Mouse (Mus musculus): ENCODE measurements around the gene Nfia. TPM values are rescaled to one million over a fixed set of nuclear protein-coding genes. Genes with fewer than 3 reads are reported as not detected.

The Nfia gene
- polyA plus RNA-seq, 1 experiment from 2014 or later: 52.9 TPM

DNA sequence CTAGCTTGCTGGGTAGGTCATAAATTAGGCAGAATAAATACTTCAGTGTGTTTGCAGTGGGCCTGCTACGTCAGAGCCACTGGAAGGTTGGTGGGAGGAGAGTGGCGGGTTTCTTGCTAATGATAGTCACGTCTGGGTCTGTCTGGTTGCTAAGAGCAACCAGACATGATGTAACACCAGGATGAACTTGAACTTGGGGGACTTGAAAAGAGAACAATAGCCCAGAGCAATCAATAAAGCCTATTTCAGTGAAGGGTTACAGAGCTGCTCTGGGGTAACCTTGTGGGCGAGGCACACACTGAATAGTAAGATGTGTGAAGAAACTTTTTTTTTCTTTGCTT, 336.1 kb downstream of the Nfia start:
- no peaks in the 10 kb centered on the region for H3K27me3 ChIP-seq (ENCODE audit: control insufficient read depth, insufficient read depth, low read depth, low read length)
- H3K4me3 ChIP-seq (ENCODE audit: low read length): no peak overlapping the region
- no peak overlapping the region for H3K9ac ChIP-seq (ENCODE audit: low read length)
- H3K4me1 ChIP-seq (replicated peaks; ENCODE audit: control insufficient read depth, insufficient read depth, low read length): peaks cover 38% of the 10 kb centered on the region
- peak; percentile 61 for ATAC-seq (ENCODE audit: low read depth)
- no peaks in the 10 kb centered on the region for H3K9me3 ChIP-seq (ENCODE audit: control insufficient read depth, low read length)
- peak overlapping the region; percentile 77 for H3K27ac ChIP-seq (ENCODE audit: low read length)
- H3K4me2 ChIP-seq (ENCODE audit: low read depth, low read length): peak overlapping the region; percentile 28
- WGBS: 16% methylated on average over 4 of the region's 4 CpGs
- 0 out of 2 replicates have a peak, but pooled peaks cover 2% of the 10 kb centered on the region for H3K36me3 ChIP-seq (ENCODE audit: control insufficient read depth, insufficient read depth, low read length)

DNA sequence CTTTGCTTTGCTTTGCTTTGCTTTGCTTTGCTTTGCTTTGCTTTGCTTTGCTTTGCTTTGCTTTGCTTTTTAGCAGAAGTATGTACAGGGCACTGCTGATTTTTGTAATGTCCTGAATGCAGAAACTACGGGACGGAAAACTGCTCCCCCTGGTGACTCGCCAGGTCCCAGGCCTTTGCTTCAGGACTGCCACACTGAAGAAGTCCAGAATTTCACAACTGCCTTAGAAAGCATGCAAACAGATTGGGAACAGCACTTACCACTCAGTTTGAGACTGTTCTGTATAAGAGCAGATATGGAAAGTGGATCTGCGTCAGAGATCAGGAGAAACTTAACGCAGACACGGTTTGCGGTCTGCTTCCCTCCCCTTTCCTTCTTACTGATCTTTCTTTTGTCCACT, 336.5 kb downstream of the Nfia start:
- Histone ChIP-seq H3K4me1 (replicated peaks; ENCODE audit: control insufficient read depth, insufficient read depth, low read length) (peaks cover 35% of the 10 kb centered on the region), H3K9ac (ENCODE audit: low read length) (no peak overlapping the region), H3K4me2 (ENCODE audit: low read depth, low read length) (no peak overlapping the region), H3K4me3 (ENCODE audit: low read length) (no peak overlapping the region), H3K27ac (ENCODE audit: low read length) (peak overlapping the region; percentile 77), H3K36me3 (ENCODE audit: control insufficient read depth, insufficient read depth, low read length) (0 out of 2 replicates have a peak, but pooled peaks cover 2% of the 10 kb centered on the region), H3K9me3 (ENCODE audit: control insufficient read depth, low read length) (no peaks in the 10 kb centered on the region), H3K27me3 (ENCODE audit: control insufficient read depth, insufficient read depth, low read depth, low read length) (no peaks in the 10 kb centered on the region)
- peak; percentile 78 for ATAC-seq (ENCODE audit: low read depth)
- 8% methylated on average over 7 of the region's 7 CpGs for WGBS

DNA sequence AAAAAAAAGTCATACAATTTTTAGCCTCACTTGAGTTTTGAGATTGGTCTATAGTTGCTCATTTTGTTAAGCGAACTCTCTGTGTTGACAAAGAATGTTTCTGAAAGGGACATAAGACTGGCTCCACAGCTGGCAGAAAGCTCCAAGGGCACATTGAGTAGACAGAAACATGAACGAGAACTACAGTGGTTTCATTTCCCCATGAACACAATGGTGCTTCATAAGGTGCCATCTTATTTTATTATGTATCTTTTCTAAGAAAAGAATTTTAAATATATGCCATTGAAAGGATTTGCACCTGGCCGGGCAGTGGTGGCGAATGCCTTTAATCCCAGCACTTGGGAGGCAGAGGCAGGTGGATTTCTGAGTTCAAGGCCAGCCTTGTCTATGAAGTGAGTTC, 337.4 kb downstream of the Nfia start:
- H3K27ac ChIP-seq (ENCODE audit: low read length): no peak overlapping the region
- WGBS: 90% methylated on average over 4 of the region's 4 CpGs
- H3K4me3 ChIP-seq (ENCODE audit: low read length): no peak overlapping the region
- H3K4me2 ChIP-seq (ENCODE audit: low read depth, low read length): no peak overlapping the region
- H3K36me3 ChIP-seq (ENCODE audit: control insufficient read depth, insufficient read depth, low read length): 0 out of 2 replicates have a peak, but pooled peaks cover 2% of the 10 kb centered on the region
- no peaks in the 10 kb centered on the region for H3K27me3 ChIP-seq (ENCODE audit: control insufficient read depth, insufficient read depth, low read depth, low read length)
- peaks cover 35% of the 10 kb centered on the region for H3K4me1 ChIP-seq (replicated peaks; ENCODE audit: control insufficient read depth, insufficient read depth, low read length)
- H3K9ac ChIP-seq (ENCODE audit: low read length): no peak overlapping the region
- no peaks in the 10 kb centered on the region for H3K9me3 ChIP-seq (ENCODE audit: control insufficient read depth, low read length)
- no peak for ATAC-seq (ENCODE audit: low read depth)

DNA sequence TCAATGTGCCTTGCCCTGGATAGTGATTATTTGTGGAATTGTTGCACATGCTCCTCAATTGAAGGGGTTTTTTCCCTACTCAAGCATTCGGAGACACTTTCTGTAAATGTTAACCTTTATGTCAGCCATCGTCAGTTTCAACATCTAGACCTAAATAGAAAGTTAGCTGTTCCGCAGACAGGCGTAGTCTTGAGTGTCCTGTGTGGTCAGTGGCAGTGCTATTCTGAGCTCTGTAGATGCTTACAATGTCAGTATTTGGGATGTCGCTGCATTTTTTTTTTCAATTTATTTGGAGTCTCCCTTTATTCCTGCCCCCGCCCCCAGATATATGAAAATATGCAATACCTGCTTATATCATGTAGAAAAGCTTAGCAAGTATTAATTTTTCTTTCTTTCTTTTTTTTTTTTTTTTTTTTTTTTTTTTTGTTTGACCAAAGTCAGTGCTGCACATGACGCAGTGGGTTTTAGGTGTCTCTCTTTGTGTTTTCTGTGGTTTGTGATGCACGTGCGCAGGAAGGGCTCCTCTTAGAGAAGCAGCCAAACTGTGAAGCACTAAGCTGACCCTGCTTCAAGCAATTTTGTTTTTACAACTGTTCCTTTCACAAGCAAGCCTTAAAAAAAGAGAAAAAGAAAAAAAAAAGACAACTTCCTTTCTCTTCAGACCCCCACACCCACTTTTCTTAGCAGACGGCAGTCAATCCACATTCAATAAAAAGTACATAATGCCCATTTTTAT, 340.9 kb downstream of the Nfia start:
- H3K36me3 ChIP-seq (ENCODE audit: control insufficient read depth, insufficient read depth, low read length): 0 out of 2 replicates have a peak, but pooled peaks cover 2% of the 10 kb centered on the region
- peaks cover 7% of the 10 kb centered on the region; the same call in 1 of the 2 replicates for H3K4me1 ChIP-seq (replicated peaks; ENCODE audit: control insufficient read depth, insufficient read depth, low read length)
- no peaks in the 10 kb centered on the region for H3K9me3 ChIP-seq (ENCODE audit: control insufficient read depth, low read length)
- no peak overlapping the region for H3K9ac ChIP-seq (ENCODE audit: low read length)
- WGBS: 84% methylated on average over 10 of the region's 10 CpGs
- H3K27me3 ChIP-seq (ENCODE audit: control insufficient read depth, insufficient read depth, low read depth, low read length): no peaks in the 10 kb centered on the region
- ATAC-seq (ENCODE audit: low read depth): no peak
- H3K27ac ChIP-seq (ENCODE audit: low read length): no peak overlapping the region
- H3K4me3 ChIP-seq (ENCODE audit: low read length): no peak overlapping the region
- H3K4me2 ChIP-seq (ENCODE audit: low read depth, low read length): no peak overlapping the region

DNA sequence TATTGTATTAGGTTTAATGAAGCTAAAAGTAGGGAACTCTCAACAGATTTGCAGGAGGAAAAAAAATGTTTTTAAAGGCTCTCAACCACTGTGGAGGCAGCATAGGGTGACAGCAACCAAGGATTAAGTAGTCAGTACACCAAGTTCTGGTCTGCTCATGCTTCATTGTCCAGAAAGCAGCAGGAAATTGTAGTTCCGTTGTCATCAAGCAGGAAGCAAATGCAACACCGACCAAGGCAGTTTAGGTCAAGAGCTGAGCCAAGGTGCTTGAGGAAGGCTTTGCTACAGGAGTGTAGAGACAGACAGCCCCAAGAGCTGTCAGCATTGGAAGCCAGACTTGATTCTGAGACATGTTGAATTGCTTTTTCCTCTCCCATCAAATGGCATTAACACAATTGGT, 342.4 kb downstream of the Nfia start:
- Histone ChIP-seq H3K9me3 (ENCODE audit: control insufficient read depth, low read length) (no peaks in the 10 kb centered on the region), H3K27me3 (ENCODE audit: control insufficient read depth, insufficient read depth, low read depth, low read length) (no peaks in the 10 kb centered on the region), H3K9ac (ENCODE audit: low read length) (no peak overlapping the region), H3K36me3 (ENCODE audit: control insufficient read depth, insufficient read depth, low read length) (0 out of 2 replicates have a peak, but pooled peaks cover 2% of the 10 kb centered on the region), H3K4me2 (ENCODE audit: low read depth, low read length) (no peak overlapping the region), H3K27ac (ENCODE audit: low read length) (no peak overlapping the region), H3K4me3 (ENCODE audit: low read length) (no peak overlapping the region), H3K4me1 (replicated peaks; ENCODE audit: control insufficient read depth, insufficient read depth, low read length) (no peaks in the 10 kb centered on the region)
- no peak for ATAC-seq (ENCODE audit: low read depth)
- whole genome bisulfite sequencing: 59% methylated on average over 2 of the region's 2 CpGs

DNA sequence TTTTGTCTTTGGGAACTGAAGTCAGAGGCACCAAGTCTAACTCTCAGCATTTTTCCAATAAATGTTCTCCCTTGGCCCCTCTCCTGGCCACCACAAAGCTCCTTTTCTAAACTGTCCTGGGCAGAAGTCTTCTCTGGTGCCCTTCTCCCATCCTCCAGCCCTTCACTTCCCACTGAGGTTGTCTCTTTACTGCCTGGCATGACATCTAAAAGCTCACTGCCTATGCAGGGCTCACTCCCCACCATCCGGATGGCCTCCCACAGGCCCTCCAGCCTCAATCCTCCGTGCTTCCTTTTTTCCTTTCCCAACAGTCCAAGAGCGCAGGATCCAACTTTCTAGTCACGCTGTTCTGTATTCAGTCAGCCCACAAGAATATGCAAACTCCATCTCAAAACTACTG, 342.9 kb downstream of the Nfia start:
- Histone ChIP-seq H3K4me2 (ENCODE audit: low read depth, low read length) (no peak overlapping the region), H3K9me3 (ENCODE audit: control insufficient read depth, low read length) (no peaks in the 10 kb centered on the region), H3K9ac (ENCODE audit: low read length) (no peak overlapping the region), H3K27ac (ENCODE audit: low read length) (no peak overlapping the region), H3K27me3 (ENCODE audit: control insufficient read depth, insufficient read depth, low read depth, low read length) (no peaks in the 10 kb centered on the region), H3K4me3 (ENCODE audit: low read length) (no peak overlapping the region), H3K36me3 (ENCODE audit: control insufficient read depth, insufficient read depth, low read length) (0 out of 2 replicates have a peak, but pooled peaks cover 2% of the 10 kb centered on the region), H3K4me1 (replicated peaks; ENCODE audit: control insufficient read depth, insufficient read depth, low read length) (no peaks in the 10 kb centered on the region)
- WGBS: 94% methylated on average over 4 of the region's 4 CpGs
- no peak for ATAC-seq (ENCODE audit: low read depth)

DNA sequence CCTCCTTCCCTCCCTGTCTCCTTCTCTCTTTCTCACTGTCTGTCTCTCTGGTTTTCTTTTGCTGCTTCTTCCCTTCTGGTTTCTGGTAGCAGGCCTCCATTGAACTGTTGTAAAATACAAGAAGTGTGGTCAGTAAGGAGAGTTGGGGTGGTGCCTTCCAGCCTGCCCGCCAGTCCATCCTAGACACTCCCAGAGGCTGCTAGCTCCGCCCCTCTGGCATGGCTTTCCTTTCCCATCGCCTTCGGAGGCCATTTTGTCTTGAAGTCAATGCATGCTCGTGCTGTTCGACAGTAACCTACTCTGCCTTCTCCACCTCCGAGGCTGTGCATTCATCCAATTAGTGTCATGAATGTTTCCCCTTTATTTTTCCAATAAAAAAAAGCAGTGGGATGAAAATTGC, 343.5 kb downstream of the Nfia start:
- Histone ChIP-seq H3K4me3 (ENCODE audit: low read length) (no peak overlapping the region), H3K4me1 (replicated peaks; ENCODE audit: control insufficient read depth, insufficient read depth, low read length) (no peaks in the 10 kb centered on the region), H3K4me2 (ENCODE audit: low read depth, low read length) (no peak overlapping the region), H3K9ac (ENCODE audit: low read length) (no peak overlapping the region), H3K27ac (ENCODE audit: low read length) (no peak overlapping the region), H3K9me3 (ENCODE audit: control insufficient read depth, low read length) (no peaks in the 10 kb centered on the region), H3K36me3 (ENCODE audit: control insufficient read depth, insufficient read depth, low read length) (0 out of 2 replicates have a peak, but pooled peaks cover 1% of the 10 kb centered on the region), H3K27me3 (ENCODE audit: control insufficient read depth, insufficient read depth, low read depth, low read length) (no peaks in the 10 kb centered on the region)
- no peak for ATAC-seq (ENCODE audit: low read depth)
- WGBS: 92% methylated on average over 7 of the region's 7 CpGs

DNA sequence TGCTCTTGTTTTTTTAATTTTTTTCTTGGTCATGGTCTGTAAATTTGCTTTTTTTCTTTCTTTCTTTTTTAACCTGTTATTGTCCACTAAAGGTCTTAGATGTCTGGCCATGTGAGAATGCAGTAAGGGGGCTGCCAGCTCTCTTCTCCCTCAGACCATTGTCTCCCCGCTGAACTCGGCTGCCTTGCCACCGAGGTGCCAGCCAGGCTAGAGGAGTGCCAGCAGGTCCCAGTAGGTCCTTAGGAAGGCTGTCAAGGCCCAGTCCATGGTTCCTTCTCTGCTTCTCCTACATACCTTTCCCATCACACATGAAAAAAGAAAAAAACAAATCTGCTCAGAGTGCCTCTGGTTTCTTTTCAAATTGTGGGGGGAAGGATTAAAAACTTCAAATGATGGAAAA, 345.6 kb downstream of the Nfia start:
- no peak overlapping the region for H3K9ac ChIP-seq (ENCODE audit: low read length)
- no peaks in the 10 kb centered on the region for H3K36me3 ChIP-seq (ENCODE audit: control insufficient read depth, insufficient read depth, low read length)
- no peak for ATAC-seq (ENCODE audit: low read depth)
- H3K9me3 ChIP-seq (ENCODE audit: control insufficient read depth, low read length): no peaks in the 10 kb centered on the region
- H3K4me2 ChIP-seq (ENCODE audit: low read depth, low read length): no peak overlapping the region
- no peak overlapping the region for H3K4me3 ChIP-seq (ENCODE audit: low read length)
- H3K27me3 ChIP-seq (ENCODE audit: control insufficient read depth, insufficient read depth, low read depth, low read length): no peaks in the 10 kb centered on the region
- H3K4me1 ChIP-seq (replicated peaks; ENCODE audit: control insufficient read depth, insufficient read depth, low read length): no peaks in the 10 kb centered on the region
- H3K27ac ChIP-seq (ENCODE audit: low read length): no peak overlapping the region
- 72% methylated on average over 3 of the region's 3 CpGs for WGBS

DNA sequence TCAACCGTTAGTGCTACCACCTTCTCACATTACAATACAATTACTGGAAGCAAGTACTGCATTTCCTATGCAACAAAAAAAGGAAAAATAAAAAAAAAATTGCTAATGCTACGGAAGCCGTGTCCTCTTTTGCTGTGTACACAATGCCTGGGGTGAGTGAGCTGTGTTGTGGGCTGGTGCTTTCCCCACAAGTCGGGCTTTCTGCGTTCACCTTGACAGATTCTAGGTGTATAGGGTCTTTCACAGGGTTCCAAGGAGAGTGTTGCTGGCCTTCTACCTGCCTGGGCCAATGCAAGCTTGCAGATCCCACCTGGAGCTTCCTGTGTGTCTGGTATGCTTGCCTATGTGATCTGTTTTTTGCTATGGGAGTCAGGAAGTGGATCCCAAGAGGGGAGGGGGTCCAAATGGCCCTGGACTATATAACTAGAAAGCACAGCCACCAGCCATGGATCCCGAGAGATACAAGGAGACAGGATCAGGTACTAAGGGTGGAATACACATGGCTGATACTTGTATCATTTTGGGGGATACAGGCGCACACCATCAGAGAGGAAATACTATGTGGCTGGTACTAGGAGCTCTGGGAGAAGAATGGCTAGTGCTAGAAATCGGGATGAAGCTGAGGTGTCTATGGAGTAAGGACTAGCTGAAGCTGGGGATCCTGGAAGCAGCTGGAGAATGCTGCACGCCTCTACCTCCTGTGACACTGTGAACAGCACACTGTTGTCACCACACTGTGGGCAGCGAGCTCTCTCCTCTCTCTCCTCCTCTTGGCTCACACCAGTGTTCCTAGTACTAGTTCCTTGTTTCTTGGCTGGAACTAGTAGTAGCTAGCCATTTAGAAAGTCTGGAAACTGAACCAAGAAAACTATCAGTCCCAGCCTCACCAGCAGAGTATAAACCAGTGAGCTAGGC, 346.5 kb downstream of the Nfia start:
- no peak overlapping the region for H3K9ac ChIP-seq (ENCODE audit: low read length)
- no peaks in the 10 kb centered on the region for H3K27me3 ChIP-seq (ENCODE audit: control insufficient read depth, insufficient read depth, low read depth, low read length)
- H3K4me1 ChIP-seq (replicated peaks; ENCODE audit: control insufficient read depth, insufficient read depth, low read length): no peaks in the 10 kb centered on the region
- no peaks in the 10 kb centered on the region for H3K9me3 ChIP-seq (ENCODE audit: control insufficient read depth, low read length)
- no peaks in the 10 kb centered on the region for H3K36me3 ChIP-seq (ENCODE audit: control insufficient read depth, insufficient read depth, low read length)
- no peak overlapping the region for H3K27ac ChIP-seq (ENCODE audit: low read length)
- H3K4me3 ChIP-seq (ENCODE audit: low read length): no peak overlapping the region
- WGBS: 68% methylated on average over 10 of the region's 10 CpGs
- no peak for ATAC-seq (ENCODE audit: low read depth)
- no peak overlapping the region for H3K4me2 ChIP-seq (ENCODE audit: low read depth, low read length)
